Mouse (Mus musculus) liver, embryonic 14.5 days (tissue): ENCODE data around the gene Uqcc2.

Experiments used
- CTCF ChIP-seq: IDR thresholded peaks from 2 replicates; pipeline ENCODE4 v1.5.1; 2016; ENCODE audit warnings: antibody characterized with exemption, low read depth, control low read depth
- EP300 ChIP-seq: IDR thresholded peaks from 2 replicates; pipeline ENCODE4 v1.6.1; 2016; ENCODE audit warnings: antibody characterized with exemption, low read depth

DNA sequence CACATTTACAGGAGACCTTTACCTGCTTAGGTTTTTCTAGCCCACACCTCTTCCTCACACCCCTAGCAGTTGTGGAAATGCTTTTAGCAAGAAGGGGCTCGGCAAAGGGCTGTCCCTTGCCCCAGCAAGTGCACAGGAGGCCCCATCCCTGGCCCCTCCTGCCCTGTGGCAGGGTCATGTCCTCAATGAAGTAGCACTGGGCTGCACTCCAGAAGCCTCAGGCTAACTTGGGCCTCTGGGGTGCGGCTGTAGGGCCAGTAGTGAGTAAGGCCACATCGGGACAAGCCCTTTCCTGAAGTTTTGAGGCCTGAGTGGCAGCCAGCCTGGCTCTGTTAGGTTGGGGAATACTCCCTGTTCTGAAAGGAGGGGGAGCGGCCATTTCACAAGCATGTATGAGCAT is 27.2 kb upstream of the Uqcc2 start:
- TF ChIP-seq CTCF (no peak), EP300 (no peak)
